Mouse (Mus musculus) T-helper 17 cell (primary cell): Measurements from ENCODE around the gene Pth2.
"Not testable (repeated sequence)": the region's sequence is repeated elsewhere in the genome, so short reads cannot be mapped to it uniquely, and the experiment has no call there.

Source experiments
- in situ Hi-C, 2 experiments: fragments of 300-600 bp; cut with MboI, MseI; formaldehyde crosslinking; loops; 1 replicate in 1 of 2; 2 replicates in 1 of 2; pipeline ENCODE4 v1.15.1; 2025; ENCODE audit warnings: high pct_unique_total_duplicates in 2 of 2

Pth2 gene

DNA sequence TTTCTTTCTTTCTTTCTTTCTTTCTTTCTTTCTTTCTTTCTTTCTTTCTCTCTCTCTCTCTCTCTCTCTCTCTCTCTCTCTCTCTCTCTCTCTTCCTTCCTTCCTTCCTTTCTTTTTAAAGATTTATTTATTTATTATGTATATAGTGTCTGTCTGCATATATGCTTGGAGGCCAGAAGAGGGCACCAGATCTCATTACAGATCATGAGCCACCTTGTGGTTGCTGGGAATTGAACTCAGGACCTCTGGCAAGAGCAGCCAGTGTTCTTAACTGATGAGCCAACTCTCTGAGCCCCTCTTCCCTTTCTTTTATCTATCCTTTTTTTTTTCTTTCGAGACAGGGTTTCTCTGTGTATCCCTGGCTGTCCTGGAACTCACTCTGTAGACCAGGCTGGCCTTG lies 7.0 kb upstream of the Pth2 start:
- in situ Hi-C loops = not testable (repeated sequence)

DNA sequence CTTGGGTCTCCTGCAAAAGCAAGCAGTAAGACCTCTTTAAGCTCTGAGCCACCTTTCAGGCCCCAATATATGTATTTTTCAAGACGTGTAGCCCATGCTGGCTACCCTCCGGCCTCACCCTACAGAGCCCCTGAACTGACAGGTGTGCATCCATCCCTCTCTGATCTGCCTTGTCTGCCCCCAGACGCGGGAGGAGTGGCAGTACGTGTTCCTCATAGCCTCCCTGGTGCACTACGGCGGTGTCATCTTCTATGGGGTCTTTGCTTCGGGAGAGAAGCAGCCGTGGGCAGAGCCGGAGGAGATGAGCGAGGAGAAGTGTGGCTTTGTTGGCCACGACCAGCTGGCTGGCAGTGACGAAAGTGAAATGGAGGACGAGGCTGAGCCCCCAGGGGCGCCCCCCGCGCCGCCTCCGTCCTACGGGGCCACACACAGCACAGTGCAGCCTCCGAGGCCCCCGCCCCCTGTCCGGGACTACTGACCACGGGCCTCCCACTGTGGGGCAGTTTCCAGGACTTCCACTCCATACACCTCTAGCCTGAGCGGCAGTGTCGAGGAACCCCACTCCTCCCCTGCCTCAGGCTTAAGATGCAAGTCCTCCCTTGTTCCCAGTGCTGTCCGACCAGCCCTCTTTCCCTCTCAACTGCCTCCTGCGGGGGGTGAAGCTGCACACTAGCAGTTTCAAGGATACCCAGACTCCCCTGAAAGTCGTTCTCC lies 6.1 kb upstream of the Pth2 start:
- in situ Hi-C loops = no loop called here

DNA sequence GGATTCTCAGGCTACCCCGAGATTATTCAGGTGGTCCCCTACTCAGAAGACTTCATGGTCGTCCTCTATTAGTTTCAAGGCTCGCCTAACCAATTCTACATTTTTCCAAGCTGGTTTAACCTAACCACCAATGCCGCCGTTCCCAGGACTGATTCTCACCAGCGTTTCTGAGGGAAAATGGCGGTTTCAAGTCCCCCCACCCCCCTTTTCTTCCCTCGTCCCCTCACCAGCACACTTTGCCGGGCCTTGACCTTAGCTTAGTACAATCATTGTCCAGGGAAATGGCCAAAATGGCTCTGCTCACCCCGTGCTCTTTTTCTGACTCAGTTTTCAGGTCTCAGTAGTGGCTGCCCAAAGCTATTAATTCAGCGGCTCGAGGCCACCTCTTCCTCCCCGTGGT lies 5.4 kb upstream of the Pth2 start:
- in situ Hi-C loops = no loop called here

DNA sequence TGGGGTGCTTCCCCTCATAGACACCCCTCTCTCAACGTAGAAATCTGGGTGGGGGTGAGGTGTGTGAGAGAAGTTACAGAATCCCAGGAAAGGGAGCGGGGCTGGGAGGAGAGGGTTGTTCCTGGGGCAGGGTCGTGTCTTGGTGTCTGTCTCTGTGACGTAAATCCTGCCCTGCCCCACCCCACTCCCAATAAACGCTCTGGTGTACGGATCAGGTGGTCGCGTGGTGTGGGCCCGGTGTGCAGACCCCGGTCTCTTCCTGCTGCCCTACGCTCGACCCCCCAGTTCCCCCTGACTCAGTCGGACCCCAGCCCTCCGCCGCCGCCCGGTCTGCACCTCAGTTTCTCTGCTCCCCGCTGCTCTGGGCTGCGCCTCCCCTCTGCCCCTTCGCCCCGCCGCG lies 4.9 kb upstream of the Pth2 start:
- in situ Hi-C loops = no loop called here

DNA sequence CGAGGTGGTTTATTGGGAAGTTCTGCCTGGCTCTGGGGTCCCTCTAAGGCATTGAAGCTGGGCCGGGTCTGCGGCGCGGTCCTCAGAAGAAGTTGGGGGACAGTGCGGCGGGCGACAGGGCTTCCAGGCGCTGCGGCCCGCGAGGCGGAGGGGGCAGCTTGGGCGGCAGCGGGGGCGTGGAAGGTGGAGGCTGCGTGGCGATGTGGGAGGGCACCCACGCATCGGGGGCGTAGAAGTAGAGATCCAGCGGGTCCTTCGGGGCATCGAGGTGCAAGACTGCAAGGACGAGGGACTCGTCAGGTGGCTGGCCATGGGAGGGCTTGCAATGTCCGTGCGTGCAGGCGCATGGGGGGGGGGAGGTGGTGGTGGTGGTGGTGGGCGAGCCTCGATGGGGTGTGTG lies 4.4 kb upstream of the Pth2 start:
- in situ Hi-C loops = no loop called here

DNA sequence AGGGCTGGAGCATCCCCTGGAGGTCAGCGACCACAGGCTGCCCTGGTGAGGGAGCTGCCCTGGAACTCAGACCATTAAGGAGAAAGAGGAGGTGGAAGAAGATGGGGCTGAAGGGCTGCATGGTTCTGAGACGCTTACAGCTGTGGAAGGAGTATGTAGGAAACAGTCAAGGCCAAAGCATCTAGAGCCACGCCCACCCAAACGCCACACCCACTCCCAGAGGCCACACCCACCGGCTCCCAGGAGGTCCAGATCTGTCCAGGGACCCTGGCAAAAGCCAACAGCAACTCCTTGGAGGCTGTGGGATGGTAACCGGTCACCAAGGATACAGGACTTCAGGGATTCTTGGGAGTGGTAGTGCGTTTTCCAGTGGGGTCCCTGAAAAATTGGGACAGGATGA lies 2.2 kb upstream of the Pth2 start:
- in situ Hi-C loops = no loop called here

DNA sequence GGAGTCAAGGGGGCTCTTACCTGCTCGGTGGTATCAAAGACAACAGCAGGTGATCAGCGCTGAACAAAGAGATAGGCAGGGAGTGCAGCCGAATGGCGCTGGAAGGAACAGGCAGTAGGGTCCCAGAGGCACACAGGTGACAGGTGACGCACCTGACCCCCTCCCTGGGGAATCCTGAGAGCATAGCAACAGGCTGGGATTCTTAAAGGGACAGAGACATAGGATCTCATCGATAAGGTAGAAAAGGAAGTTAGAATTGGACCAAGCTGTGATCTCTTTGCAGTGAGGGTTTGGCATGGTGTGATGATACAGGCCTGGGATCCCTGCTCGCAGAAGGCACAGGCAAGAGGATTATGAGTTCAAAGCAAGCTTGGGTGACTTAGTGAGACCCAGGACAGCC lies 1.3 kb upstream of the Pth2 start, which contains the start of gene Gfy:
Gene Gfy, minus strand, starts transcription at position 101 of the 400 bp plus-strand sequence.
- in situ Hi-C loops = no loop called here

DNA sequence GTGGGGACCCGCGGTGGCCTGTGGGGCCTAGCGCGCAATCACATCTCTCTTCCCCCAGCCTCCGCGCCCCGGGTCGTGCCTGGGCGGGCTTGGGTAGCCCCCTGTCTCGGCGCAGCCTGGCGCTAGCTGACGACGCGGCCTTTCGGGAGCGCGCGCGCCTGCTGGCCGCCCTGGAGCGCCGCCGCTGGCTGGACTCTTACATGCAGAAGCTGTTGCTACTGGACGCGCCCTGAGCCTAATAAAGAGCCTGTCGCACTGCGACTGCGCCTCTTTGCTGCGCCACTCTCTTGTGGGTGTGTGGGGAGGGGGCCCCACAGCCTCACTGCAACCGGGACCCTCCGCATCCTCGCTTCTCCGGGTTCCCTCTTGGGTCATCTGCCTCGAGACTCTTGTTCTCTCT lies 745 bp downstream of the Pth2 start:
- in situ Hi-C loops = loop anchor here in 1 of 2 experiments (5.0 kb wide), 1 partner anchor 629 kb away; the partner anchor contains the start of gene Nr1h2

DNA sequence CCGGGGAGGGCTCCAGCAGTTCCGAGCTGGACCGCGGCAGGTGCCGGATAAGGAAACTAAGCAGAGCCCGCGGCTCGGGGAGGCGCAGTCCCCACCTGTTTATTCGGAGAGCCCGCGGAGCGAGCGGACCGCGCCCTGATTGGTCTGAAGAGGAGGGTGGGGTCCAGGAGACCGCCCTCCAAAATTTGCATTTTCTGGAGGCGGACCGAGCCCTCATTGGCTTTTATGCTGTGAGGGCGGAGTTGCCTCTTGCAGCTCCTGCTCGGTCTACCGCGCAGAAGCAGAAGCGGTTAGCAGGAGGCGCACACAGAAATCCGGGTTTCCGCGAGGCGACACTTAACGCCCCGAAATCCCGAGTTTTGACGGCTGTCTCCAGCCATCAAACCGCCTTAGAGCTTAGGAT lies 1.4 kb downstream of the Pth2 start:
- in situ Hi-C loops = loop anchor here in 1 of 2 experiments (5.0 kb wide), 1 partner anchor 630 kb away; the partner anchor contains the start of gene Nr1h2

DNA sequence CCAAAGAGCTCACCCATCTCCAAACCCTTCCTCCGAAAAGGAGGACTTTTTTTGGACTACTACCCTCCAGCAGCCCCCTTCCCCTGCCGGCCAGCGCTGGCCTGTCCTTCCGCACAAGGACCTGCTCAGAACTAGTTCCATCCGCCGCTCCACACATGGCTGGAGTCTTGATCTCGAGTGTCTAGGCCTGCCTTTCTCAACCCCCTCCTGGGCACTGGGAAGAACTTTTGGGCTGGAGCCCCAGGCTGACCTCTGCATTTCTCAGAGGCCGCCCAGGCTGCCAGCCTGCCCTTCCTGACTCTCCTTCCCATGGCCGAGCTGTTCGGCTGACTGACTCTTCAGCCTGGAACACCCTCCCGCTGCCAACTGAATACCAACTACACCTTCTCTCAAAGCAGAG lies 1.8 kb downstream of the Pth2 start:
- in situ Hi-C loops = loop anchor here in 1 of 2 experiments (5.0 kb wide), 1 partner anchor 630 kb away; the partner anchor contains the start of gene Nr1h2

DNA sequence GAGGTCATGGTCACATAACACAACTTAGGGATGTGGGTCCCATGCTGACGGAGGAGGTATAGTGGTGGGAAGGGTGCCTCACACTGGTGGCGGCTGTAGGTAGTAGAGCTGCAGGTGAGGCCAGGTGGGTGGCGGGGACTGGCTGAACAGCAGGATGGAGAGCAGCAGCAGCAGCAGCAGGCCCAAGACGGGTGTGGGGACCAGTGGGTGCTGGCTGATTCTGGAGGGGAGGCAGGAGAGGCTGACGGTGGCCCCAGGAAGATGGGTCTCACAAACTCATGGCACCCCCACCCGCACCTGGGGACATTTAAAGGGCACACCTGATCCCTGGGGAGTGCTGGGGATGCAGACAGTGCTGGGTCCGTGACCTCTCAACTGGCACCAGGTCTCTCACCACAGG lies 2.9 kb downstream of the Pth2 start:
- in situ Hi-C loops = loop anchor here in 1 of 2 experiments (5.0 kb wide), 1 partner anchor 631 kb away; the partner anchor contains the start of gene Nr1h2

DNA sequence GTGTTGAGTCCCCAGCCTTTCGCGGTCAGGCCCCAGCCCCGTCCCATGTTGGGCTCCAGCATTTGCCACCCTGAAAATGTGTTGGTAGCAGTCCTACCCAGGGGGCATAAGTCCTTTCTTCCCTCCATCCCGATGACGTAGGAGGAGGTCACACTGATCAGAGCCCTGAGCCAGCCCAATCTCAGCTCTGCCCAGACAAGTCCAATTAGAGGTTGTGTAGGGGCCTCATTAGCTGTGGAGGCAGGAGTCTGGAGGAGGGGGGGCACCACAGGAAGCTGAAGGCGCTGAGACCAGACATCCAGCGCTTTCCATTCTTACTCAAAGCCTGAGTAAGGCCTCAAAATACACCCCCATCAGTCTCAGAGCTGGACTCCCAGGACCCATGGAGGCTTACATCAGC lies 5.1 kb downstream of the Pth2 start:
- in situ Hi-C loops = no loop called here

DNA sequence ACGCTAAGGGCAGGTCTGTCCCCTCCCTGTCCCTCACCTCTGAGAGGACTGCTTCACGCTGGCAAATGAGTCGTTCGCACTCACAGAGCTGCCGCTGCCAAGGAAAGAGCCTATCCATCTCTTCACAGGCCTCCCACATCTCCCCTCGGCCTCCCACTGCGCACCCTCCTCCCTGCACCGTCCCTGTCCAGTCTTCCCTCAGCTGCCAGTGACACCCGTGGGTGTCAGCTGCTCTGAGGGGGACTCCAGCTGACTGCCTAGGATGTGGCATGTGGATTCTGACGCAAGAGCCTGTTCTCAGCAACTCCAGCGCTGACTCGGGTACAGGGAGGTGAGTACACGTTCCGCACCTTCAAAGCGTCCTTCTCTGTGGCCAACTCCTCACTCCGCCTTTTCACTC lies 8.8 kb downstream of the Pth2 start:
- in situ Hi-C loops = no loop called here

DNA sequence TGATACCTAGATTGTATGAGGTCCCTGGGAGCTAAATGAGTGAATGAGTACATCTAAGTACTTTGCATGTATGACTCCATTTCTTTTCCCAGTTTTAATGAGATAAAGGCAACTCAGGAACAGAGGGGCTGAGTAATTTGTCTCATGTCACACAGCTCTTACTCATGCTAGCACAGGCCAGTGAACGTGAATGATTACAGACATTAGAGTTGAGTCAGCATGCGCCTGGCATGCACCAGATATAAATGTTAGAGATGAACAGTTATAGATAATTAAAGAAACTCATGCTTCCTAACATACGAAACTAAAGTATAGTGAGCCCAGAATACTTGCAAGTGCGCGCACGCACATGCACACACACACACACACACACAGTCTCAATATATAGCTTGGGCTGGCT lies 9.4 kb downstream of the Pth2 start:
- in situ Hi-C loops = no loop called here

DNA sequence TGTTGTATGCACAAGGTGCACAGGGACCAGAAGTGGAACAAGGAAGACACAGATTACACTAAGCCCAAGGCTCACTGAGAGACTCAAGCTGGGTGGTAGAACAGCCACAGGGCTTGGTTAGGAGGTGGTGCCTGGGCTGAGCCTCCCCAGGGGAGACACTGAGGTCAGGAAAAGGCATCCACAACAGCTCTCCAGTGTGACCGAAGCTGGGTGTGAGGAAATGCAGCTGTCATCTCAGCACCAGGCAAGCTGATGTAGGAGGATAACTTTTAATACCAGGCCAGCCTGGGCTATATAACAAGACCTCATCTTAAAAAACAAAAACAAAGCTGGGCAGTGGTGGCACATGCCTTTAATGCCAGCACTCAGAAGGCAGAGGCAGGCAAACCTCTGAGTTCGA lies 10.4 kb downstream of the Pth2 start:
- in situ Hi-C loops = no loop called here

DNA sequence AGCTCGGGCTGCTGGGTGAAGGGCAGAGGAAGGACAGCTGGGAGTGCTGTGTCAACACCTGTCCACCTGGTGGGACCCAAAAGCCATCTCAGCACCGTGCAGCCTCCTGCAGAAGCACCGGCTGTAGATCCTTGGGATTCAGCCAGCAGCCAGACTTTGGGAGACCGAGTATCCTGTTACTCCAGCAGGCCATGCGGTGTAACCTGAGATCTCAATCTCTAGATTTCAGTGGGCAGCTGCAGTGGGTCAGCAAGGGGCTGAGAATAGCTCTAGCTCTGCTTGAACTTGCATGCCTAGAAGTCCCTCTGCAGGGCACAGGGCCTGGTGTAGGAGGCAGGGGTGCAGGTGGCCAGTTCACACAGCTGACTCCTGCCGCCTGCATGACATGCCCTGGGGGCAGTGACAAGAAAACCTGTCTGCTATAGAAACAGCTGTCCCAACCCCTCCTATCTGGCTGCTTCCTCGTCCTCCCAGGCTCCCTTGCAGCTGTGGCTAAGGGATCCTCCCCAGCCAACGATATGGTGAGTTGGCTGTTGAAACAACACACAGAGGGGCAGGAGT lies 11.1 kb downstream of the Pth2 start:
- in situ Hi-C loops = no loop called here

DNA sequence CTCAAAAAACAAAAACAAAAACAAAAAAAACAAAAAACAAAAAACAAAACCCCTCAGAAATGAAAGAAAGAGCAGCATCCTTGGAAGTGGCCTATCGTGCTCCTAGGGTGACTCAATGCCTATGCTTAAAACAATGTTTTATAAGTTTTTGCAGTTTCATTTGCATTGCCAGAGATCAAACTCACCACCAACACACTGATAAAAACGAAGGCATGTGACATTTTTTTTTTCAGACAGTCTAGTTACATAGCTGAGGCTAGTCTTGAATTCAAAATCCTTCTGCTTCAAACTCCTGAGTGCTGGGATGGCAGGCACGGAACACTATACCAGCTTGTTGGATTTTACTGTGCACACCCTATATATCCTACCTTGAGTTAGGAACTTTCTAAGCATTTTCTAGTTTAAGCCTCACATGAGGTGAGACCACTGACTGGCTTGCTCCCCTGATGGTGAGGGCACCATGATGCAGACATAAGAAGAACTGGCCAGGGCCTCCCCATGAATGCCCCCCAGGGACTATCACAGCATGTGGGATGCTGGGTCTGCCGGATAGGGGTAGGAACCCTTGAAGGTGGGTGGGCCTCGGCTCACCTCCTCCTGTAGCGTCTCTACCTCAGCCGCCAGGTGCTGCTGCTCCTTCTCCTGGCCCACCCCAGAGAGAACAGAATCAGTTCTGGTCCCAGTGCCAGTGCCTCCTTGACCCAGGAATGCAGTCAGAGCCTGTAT lies 12.0 kb downstream of the Pth2 start:
- in situ Hi-C loops = no loop called here

DNA sequence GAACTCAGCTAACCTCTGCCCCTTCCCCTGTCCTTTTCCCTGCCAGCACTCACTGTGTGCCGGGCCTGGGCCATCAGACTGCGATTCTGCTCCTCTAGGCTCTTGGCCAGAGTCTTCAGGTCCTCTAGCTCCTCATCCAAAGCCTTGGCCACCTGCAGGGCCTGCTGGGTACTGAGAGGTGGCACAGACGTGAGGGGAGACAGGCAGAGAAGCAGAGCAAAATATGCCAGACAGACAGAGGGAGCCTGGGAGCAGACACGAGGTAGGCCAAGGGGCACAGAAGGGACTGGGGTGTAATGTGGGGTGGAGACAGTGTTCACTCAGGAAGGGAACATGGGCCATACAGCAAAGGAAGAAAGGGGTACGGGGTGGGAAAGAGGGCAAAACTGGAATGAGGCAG lies 12.6 kb downstream of the Pth2 start:
- in situ Hi-C loops = no loop called here

DNA sequence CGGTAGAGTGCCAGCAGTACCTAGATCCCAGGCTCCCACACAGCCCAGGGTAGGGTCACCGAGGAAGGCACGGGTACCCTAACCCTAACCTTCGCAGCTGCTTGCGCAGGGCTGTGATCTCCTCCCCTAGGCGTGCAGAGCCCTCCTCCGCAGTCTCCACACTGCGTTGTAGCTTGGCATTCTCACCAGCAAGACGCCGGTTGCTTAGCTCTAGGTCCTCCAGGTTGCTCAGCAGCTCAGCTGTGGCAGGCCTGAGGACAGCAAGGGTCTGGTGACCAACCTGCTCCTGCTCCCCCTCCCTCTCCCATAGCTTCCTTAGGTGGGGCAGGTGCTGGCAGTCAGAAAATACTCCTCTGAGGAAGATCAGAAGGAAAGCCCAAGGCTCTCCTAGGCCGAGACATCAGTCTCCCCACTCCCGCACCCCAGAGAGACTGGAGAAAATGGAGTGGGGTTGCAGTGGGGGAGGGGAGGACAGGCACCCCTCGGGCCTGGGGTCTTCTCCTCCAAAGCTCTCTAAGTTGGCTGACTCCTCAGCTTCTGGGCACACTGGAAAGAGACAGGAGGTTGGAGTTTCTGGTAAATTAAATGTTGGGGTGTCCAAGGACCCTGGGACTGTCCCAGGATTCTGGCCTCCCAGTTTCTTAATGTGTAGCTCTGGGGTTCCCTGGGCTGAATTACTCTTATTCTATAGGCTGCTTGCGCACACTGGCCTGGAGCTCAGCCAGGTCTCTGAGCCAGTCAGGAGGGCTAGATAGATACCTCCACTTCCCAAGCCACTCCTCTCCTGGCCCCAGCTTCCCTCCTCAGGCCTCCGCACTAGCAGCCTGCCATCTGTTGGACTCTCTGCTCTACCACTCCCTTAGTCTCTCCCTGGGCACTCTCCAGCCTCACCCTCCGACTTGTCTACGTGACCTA lies 13.3 kb downstream of the Pth2 start:
- in situ Hi-C loops = no loop called here

DNA sequence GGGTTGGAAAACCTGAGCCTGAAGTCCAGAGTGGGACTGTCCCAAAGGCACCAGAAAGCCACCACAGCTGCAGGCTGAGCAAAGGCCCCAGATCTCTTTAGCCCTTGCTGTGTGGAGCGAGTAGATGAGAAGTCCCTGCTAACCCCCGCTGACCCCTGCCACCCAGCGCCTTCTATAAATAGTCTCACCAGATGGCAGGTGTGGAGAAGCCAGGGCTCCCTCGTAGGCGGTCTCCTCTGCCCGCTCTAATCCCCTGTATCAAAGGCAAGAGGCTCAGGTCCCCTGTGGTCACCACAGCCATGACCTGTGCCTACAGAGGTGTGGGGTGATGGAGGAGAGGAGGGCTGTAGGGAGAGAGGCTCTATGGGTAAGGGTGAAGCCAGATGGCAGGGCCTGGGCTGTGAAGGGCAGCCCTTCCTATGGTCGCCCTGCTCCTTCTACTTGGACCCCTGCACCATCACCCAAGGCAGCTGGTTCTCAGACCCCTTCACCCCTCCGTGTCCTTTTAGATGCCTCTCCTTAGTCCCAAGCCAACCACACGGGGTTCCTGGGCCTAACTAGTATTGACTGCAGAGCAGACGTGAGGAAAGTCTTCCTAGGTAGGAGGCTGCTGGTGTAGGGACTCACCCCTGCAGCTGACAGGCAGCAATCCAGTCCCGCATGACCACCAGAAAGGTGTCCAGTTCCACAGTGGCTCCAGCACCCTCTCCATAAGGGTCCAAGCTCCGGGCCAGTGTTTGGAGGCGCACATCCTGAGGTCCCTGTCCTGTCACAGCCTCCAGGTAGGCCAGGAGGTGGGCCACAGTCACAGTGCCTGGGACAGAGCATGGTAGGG lies 14.8 kb downstream of the Pth2 start:
- in situ Hi-C loops = no loop called here

DNA sequence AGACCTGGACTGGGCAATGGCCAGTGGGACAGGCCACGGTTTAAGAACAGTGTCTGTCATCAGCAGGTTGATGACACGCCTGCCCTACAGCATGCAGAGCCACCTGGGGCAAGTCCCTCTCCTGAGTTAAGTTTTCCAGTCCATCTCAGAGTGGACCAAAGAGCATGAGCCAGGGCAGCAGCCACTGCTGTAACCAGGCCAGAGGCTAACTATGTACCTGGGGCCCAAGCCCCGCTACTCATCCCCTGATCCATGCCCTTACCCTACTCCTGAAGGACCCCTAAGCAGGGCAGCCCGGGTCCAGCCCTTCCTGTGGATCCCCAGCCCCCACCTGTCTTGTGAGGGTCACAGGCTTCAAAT lies 15.4 kb downstream of the Pth2 start:
- in situ Hi-C loops = no loop called here
